Mouse (Mus musculus): ENCODE data around the gene Pex11a.
A peak's percentile ranks its signal among the peaks of the same experiment; 100 is the strongest.

The Pex11a gene

DNA sequence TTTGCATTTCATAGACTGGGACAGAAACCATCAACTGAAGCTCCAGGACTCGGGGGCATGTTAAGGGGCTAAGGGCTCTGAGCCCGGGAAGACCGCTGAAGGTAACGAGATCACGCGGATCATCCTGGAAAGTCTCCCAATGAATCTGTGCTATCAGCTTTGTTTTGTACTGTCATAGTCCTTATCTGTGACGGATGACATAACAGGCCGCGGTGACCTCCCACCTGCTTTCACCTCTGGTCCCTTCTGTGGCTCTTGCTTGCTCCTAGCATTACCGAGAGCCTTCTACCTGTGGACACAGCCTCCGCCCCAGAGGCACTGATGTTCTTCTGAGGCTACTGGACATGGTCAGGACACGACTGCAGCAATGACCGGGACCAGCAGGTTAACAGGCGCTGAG, 6.4 kb downstream of the Pex11a start:
- no peak for DNase-seq

DNA sequence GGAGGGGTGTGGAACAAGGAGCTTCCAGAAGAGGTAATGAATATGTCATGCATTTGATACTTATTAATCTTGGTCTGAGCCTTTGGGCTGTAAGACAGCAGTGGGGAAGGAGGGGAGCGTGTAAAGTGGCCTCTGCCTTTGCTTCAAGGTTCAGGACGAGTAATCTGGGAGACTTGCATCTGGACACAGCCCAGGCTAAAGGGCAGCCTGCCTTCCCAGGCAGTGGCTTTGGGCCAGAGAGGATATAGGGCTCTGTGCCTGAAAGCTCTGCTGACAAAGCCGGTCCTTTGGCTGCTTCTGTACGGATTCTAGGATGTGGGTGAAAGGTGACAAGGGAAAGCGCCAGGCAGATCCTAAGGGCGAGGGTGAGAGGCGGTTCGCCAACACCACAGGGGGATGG, 8.4 kb downstream of the Pex11a start:
- peak; percentile 83 for DNase-seq

DNA sequence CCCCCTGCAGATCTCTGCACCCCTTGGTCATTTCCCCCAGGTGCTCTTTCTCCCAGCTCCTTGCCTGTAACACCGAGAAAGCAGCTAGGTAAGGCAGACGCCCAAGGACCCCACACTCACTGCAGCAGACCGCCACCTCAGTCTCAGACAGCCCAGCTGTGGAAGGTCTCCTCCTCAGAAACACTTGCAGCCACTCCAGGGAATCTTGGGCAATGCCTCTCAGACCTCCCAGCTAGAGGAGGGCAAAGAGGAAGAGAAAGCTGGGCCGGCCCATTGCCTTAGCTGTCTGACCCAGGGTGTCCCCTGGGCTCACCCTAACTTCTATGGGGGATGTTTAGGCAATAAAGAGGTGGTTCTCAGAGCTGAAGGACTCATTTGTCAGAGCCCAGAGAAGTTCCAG, 10.3 kb downstream of the Pex11a start, which contains the start of gene Plin1:
Plin1 (minus strand) TSS at position 282 of the 400 bp plus-strand sequence.
- no peak for DNase-seq

DNA sequence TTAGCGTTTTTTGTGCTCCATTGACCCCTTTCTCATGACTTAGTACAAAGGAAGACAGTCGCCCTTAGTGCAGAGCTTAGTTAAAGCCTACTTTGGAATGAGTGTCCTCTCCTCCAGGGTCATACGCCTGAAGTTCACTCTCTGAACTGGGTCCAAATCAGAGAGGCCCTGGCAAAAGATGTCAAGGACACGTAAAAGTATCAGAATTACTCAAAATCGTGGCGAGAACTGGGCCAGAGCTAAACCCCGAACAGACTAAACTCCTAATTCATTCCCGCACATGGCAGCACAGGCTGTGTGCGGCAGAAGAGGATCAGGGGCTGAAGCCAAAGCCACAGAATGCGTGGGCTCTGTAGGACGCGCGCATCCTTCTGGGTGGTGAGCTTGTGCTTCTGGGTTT, 11.5 kb downstream of the Pex11a start:
- DNase-seq: no peak

DNA sequence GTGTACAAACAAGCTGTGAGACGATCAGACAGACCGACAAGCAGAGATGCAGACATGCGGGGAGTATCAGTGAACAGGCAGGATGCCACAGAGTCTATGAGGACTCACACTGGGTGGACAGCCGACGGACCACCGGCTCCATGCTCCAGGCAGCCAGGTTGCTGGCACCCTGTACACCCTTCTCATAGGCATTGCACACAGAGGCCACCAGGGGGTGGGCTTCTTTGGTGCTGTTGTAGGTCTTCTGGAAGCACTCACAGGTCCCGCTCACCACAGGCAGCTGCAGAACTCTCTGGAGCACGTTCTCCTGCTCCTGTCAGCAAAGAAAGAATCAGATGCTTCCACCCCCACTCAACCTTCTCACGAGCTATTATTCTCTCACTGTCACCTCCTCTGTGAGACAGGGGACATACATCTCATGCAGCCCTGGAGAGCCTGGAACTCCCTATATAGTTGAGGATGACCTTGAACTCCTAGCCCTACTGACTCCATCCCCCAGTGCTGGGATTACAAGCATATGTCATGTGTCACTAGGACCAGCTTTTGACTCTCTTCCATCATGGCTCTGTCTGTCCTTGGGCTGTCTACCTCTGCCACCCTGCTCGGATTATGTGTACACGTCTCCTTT, 13.1 kb downstream of the Pex11a start:
- peak; percentile 48 for DNase-seq

DNA sequence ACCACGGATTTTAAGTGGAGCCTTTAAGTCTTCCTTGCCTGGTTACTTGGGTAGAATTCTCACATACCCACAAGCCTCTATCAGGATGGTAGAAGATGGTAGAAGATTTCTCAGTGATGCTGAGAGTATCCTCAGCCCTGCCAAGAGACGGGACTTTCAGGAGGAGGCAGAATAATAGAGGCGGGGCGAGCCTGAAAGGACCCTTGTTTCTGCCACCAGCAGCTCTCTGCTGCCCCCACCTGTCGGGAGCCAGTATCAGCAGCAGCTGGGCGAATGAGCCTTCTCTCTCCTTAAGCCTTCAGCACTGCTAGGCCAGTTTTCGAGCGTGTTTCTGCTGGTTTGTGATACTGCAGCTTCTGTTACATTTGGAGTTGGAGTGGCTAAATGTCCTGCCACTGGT, 13.8 kb downstream of the Pex11a start:
- DNase-seq: peak; percentile 84

DNA sequence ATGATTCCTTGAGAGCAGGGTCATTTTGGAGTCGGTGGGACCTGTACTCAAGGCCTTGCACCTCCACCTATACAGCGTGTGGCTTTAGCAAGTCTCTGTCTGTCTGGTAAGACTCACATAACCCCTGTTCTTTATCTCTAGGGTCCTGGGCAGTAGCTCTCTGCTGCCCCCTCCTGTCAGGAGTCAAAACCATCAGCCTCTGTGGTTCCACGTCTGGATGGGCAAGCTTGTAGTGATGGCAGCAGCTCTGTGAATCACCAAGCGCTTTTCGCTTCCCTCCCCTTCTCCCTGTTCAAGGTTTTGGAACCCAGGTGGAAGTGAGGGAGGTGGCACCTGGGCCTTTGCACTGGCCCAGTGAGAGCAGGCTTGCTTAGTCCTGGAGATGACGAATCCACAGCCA, 14.7 kb downstream of the Pex11a start:
- DNase-seq: peak; percentile 80

DNA sequence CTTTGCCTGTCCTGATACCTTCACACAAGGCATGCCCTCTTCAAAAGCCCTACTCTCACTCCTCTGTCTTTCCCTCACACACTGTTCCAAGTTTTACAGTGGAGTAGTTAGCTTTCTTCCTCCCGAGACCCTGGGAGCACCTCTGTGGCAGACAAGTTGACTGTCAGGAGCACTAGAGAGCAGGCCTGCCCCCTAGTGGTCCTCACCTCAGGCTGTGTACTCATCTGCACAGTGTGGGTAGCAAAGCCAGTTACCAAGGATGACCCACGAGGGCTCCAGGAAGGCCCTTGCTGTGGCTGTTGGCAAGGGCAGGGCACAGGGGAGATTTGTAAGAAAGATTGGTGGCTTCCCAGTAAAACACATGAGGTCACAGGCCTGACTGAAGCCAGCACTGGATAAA, 15.8 kb downstream of the Pex11a start:
- DNase-seq: peak; percentile 84

DNA sequence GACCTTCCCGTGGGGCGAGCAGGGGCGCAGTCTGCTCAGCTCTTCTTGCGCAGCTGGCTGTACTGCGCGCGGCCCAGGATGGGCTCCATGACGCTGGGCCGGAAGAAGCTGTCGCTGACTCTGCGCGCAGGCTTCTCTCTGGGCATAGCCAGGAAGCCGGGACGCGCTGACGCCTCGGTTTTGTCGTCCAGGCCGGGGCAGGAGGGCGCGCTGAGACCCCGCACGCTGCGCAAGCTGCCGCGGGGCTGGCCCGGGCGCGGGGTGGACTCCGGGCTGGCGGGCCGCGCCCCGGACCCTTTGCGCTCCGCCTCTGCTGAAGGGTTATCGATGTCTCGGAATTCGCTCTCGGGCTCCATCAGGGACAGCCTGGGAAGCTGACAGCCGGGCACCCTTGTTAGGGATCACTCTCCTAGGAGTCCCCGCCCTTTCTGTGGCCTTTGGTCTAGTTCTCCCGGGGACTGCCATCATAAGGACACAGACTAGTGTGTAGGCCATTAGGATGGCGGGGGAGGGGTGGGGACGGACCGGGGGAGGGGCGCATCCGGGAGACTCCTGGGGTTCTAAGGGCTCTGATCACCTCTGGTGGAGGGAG, 21.4 kb downstream of the Pex11a start:
- peak; percentile 81 for DNase-seq

DNA sequence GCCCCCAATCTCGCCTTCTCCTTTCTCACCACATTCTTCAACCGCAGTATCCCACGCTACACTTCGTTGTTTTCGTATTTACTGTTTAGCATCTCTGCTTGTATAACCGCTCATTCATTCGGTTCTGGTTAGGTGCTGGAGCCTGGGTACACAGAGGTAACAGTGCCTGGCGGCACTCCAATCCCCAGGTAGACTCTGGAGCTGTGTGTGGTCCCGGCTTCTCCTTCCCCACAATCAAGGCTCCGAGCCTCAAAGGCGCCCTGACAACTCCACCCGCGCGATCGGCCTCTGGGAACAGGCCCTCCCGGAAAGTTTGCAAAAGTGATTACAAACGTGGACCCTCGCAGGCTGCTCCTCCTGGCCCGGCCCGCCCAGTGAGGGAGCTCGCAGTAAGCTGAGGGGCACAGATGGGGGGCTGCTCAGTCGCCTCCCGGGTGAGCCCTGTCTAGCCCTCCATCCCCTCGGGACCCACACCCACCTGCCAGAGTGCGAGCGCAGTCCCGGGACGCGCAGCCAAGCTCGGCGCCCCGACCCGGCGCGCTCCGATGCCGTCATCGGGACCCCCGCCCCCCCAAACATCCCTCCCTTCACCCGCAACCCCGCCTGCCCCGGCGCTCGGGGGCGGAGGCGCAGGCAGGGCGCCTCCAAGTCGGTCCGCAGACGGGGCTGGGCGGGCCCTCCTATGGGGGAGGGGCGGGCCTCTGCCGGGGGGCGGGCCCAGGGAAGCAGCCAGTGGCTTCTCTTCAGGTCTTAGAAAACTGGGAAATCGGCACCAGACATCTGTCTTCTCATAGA, 27.5 kb downstream of the Pex11a start, which contains the start of gene Kif7:
Kif7 (minus strand) TSS at position 534 of the 795 bp plus-strand sequence.
- DNase-seq: peak; percentile 93

DNA sequence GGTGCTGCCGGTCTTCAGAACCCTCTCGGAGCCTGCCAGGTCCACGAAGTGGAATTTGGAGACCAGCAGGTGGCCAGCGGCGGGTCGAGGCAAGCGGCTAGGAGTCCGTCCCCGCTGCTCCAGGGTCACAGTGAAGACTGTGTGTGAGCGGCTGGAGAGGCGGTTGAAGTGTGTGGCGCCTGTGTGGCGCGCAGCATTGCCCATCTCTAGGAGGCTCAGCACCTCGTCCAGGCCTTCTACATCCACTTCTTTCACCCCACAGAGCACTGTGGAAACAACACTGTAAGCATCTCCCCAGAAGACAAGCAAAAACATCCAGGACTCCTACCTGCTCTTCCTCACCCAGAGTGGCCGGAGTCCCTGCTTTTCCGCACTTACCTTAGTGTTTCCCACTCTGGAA, 32.1 kb downstream of the Pex11a start:
- no peak for DNase-seq

DNA sequence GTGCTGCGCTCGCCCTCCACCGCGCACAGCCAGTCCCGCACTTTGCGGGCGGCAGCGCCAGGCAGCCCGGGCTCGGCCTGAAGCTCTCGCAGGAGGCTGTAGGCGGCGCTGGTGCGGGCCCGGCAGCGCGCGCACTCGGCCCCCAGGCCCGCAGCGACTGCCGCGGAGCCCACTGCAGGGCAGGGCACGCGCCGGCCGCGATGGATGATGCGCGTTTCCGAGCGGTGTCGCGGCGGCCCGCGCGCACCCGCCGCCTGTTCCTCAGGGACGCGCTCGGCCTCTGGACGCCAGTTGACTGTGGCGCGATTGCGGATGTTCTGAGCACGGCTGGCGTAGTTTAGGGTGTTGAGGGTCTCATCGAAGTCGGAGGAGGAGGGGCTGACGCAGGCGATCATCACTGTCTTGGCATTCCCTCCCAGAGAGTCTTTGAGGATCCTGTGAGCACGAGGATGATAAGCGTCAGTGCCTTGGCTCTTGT, 32.8 kb downstream of the Pex11a start:
- peak; percentile 61 for DNase-seq

DNA sequence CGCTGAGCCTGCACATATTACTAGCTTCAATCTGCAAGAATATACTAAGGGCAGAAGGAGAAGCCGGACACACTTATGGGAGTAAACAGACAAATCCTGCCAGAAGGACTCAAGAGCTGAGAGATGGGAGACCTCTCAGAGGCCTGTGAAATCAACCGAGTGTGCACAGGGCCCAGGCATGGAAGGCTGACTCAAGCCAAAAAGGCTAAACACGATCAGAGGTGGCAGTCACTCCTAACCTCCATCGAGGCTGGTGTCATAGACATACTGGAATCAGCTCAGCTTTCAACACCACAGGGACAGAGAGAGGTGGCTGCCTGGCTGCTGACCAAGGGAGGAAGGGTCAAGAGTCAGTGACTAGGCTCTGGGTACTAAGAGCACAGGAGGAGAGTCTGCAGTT, 37.7 kb downstream of the Pex11a start:
- DNase-seq: no peak

DNA sequence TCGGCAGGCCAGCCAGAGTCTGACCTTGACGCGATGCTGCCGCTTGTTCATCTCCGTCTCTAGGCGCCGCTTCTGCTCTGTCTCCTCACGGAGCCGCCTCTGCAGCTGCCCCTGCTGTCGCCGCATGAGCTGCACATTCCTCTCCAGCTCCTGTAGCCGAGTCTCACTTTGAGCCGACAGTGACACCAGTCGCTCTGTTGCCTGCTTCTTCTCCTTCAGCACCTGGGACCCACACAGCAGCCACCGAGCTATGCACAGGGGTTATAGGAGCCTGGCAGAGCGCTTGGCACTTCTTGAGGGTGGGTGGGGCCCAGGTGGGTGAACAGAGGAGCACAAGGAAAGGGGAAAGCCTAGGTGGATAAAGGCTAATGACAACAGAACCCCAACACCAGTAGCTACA, 40.2 kb downstream of the Pex11a start:
- no peak for DNase-seq

DNA sequence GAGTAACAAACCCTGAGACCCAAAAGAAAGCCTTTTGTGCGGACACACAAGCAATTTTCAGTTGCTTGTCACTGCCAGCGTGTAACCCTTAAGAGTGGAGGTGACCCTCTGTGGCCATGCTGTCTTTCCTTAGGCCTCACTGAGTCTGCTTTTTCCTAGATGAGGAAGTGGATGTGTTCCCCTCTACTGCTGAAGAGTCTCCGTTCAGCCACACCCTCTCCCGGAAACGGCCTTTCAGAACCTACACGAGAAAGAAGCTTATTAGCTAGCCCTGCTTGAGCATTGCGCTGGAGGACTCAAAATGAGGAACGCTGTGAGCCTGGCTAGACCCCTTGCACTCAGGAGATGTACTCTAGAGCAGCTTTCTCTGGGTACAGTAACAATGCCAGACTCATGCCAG, 46.4 kb downstream of the Pex11a start:
- no peak for DNase-seq
